Mouse (Mus musculus) hindbrain, embryonic 15.5 days (tissue): Measurements from ENCODE around the gene Gm47841. TPM values are rescaled to one million over a fixed set of nuclear protein-coding genes. Genes with fewer than 3 reads are reported as not detected.

Experiments used
- ATAC-seq: fragments of 200-750 bp; cut with Nextera tagmentation; 2 replicates; pipeline ENCODE4 v1.8.0; 2017; ENCODE audit warnings: low read depth, moderate number of reproducible peaks, moderate TSS enrichment; ENCODE audit not compliant: low FRiP score
- H3K27ac ChIP-seq: fragments of 300-500 bp; sonication (generic); replicated peaks from 2 replicates; pipeline ENCODE4 v1.5.1; 2015; ENCODE audit warnings: mild to moderate bottlenecking, inconsistent platforms
- H3K27me3 ChIP-seq: fragments of 300-500 bp; sonication (generic); 2 replicates; pipeline ENCODE4 v1.6.1; 2015; ENCODE audit warnings: control low read depth, inconsistent platforms
- H3K36me3 ChIP-seq: fragments of 300-500 bp; sonication (generic); 2 replicates; pipeline ENCODE4 v1.6.1; 2015; ENCODE audit warnings: control low read depth, inconsistent platforms
- H3K4me1 ChIP-seq: fragments of 300-500 bp; sonication (generic); replicated peaks from 2 replicates; pipeline ENCODE4 v1.6.1; 2015; ENCODE audit warnings: control low read depth, inconsistent platforms
- H3K4me2 ChIP-seq: fragments of 300-500 bp; sonication (generic); 2 replicates; pipeline ENCODE4 v1.6.1; 2015; ENCODE audit warnings: moderate library complexity, mild to moderate bottlenecking, inconsistent platforms
- H3K4me3 ChIP-seq: fragments of 300-500 bp; sonication (generic); 2 replicates; pipeline ENCODE4 v1.5.1; 2015; ENCODE audit warnings: mild to moderate bottlenecking, inconsistent platforms
- H3K9ac ChIP-seq: fragments of 300-500 bp; sonication (generic); 2 replicates; pipeline ENCODE4 v1.6.1; 2015; ENCODE audit warnings: inconsistent platforms
- H3K9me3 ChIP-seq: fragments of 300-500 bp; sonication (generic); 2 replicates; pipeline ENCODE4 v1.6.1; 2016; ENCODE audit warnings: control low read depth, inconsistent platforms
- WGBS: fragments of 180-500 bp; shearing (Covaris S2); methylation state at CpG from one replicate; pipeline ENCODE4 v1.1.7; 2015; 5-methylcytosine and 5-hydroxymethylcytosine counted together
- polyA plus RNA-seq: library from polyadenylated mRNA; unstranded; fragments of >200 nt; fragmentation: Nextera tagmentation; extraction: Ambion mirVana; gene quantifications from 2 replicates; pipeline ENCODE4 v1.2.1, GENCODE M21; 2015

The Gm47841 gene
- polyA plus RNA-seq, 1 experiment from 2014 or later: not detected

DNA sequence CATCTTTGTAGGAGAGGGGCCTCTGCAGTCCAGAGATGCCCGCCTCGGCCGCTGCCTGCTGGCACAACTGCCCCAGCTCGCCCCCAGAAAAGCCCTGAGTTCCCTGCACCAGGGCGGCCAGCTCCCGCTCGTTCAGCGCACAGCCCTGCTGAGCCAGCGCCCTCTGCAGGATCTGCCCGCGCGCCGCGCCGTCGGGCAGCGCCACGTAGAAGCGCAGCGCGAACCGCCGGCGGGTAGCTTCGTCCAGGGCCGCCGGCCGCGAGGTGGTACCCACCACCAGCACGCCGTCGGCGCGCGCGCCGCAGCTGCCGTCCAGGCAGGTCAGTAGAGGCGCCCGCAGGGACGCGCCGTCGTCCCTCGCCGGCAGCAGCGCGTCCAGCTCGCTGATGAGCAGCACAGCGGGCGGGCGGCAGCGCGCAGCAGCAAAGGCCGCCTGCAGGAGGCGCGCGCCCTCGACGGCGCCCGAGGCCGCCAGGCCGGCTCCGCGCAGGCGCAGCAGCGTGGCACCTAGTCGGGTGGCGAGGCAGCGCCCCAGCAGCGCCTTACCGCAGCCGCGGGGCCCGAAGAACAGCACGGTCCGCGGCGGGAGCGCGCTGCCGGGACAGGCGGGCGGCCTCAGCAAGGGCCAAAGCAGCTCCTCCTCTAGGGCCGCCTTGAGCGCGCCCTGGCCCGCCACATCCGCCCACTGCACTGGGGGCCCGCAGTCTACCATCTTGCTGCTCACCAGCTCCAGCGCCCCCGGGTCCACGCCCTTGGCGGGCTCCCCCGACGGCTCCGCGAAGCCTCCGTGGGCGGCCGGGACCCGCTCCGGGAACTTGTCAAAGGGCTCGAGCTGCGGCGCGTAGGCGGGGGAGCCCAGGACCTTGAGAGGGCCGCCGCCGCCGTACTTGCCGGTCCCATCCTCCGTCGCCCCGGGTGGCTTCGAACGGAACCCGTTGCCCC lies 5.6 kb upstream of the Gm47841 start:
- no peak overlapping the region for H3K27ac ChIP-seq
- no peak for ATAC-seq
- H3K27me3 ChIP-seq: peaks cover 58% of the 10 kb centered on the region
- H3K4me1 ChIP-seq: peaks cover 26% of the 10 kb centered on the region
- H3K4me3 ChIP-seq: peak overlapping the region; percentile 38
- 0 out of 2 replicates have a peak overlapping the region, but pooled peaks have one; percentile 20 for H3K9ac ChIP-seq
- peak overlapping the region; percentile 62 for H3K4me2 ChIP-seq
- no peaks in the 10 kb centered on the region for H3K9me3 ChIP-seq
- no peaks in the 10 kb centered on the region for H3K36me3 ChIP-seq
- WGBS: 8% methylated on average over 92 of the region's 120 CpGs

DNA sequence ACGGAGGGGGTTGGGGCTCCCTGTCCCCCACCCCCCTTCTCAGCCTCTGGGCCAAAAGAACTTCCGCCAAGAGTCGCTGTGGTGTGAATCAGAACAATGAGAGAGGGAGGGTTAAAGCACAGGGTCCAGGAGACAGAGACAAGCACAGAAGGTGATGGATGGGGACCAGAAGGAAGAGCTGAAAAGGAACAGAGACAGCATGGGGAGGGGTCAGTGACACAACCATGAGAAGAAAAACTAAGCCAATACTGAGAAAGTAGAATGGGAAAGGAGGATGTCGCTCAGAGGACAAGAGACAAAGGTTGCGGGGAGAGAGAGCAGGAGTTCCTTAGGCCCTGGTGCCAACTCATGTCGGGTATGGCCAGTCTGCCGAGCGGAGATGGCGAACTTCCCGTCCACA lies 4.7 kb upstream of the Gm47841 start:
- peaks cover 33% of the 10 kb centered on the region for H3K4me1 ChIP-seq
- H3K27me3 ChIP-seq: peaks cover 67% of the 10 kb centered on the region
- 24% methylated on average over 10 of the region's 10 CpGs for WGBS
- H3K36me3 ChIP-seq: no peaks in the 10 kb centered on the region
- H3K4me2 ChIP-seq: no peak overlapping the region
- ATAC-seq: no peak
- no peak overlapping the region for H3K4me3 ChIP-seq
- no peak overlapping the region for H3K9ac ChIP-seq
- H3K27ac ChIP-seq: no peak overlapping the region
- no peaks in the 10 kb centered on the region for H3K9me3 ChIP-seq

DNA sequence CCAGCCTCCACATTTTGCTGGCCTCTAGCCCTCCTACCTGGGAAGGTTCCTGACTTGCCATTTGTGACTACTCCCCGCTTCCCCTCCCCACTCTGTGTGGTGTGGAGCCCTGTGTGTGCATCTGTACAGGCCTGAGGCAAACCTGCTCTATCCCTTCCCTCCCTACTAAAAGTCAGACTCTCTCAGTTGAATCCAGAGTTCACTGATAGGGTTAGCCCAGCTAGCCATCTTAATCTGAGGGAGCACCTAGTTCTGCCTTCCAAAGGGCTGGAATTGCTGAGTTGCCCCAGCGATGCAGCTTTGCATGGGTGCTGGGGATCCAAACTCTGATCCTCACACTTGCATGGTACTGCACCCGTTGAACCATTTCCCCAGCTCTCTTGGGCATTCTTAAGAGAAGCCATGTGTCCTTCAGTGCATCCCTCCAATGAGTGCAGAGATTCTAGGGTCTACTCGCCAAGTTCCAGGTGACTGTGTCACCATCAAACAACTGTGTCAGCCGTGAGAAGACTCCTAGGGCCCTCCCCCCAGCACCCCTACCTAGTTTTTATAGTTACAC lies 1.2 kb upstream of the Gm47841 start:
- ATAC-seq: no peak
- no peak overlapping the region for H3K9ac ChIP-seq
- H3K36me3 ChIP-seq: no peaks in the 10 kb centered on the region
- H3K4me1 ChIP-seq: peaks cover 36% of the 10 kb centered on the region
- no peaks in the 10 kb centered on the region for H3K9me3 ChIP-seq
- H3K27me3 ChIP-seq: peaks cover 71% of the 10 kb centered on the region
- no peak overlapping the region for H3K27ac ChIP-seq
- no peak overlapping the region for H3K4me2 ChIP-seq
- WGBS: 60% methylated on average over 5 of the region's 5 CpGs
- no peak overlapping the region for H3K4me3 ChIP-seq

DNA sequence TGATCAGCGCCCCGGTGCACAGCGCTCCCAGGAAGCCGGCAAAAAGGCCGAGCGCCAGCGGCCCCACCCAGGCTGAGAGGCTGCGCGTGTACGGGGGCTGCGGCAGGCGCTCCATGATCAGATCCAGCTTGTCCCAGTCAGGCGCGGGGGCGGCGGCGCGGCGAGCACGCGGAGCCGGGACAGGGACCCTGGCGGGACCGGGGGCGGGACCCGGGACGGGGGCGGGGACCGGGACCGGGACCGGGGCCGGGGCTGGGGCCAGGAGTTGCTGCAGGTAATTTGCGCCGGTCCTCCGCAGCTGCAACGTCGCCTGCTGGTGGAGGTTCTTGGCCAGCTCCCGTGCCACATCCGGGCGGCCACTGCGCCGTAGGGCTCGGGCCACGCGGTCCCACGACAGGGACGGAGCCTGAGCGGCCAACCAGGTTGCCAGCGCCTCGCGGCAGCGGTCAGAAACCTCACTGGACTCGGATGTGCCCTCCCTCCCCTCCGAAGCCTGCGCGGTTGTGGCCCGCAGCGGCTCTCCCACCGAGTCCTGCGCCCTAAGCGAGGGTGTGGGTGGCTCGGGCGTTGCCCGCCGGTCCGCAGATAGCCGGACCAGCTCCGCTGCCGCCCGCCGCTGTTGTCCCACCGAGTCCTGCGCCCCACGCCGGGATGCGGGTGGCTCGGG lies 537 bp downstream of the Gm47841 start:
- Histone ChIP-seq H3K4me3 (peak overlapping the region; percentile 42), H3K4me2 (peak overlapping the region; percentile 81), H3K36me3 (no peaks in the 10 kb centered on the region), H3K9me3 (no peaks in the 10 kb centered on the region), H3K4me1 (peaks cover 19% of the 10 kb centered on the region), H3K27me3 (peaks cover 54% of the 10 kb centered on the region), H3K27ac (no peak overlapping the region), H3K9ac (peak overlapping the region; percentile 52)
- peak; percentile 57; the same call in 1 of the 2 replicates for ATAC-seq
- WGBS: under 1% methylated on average over 74 of the region's 77 CpGs

DNA sequence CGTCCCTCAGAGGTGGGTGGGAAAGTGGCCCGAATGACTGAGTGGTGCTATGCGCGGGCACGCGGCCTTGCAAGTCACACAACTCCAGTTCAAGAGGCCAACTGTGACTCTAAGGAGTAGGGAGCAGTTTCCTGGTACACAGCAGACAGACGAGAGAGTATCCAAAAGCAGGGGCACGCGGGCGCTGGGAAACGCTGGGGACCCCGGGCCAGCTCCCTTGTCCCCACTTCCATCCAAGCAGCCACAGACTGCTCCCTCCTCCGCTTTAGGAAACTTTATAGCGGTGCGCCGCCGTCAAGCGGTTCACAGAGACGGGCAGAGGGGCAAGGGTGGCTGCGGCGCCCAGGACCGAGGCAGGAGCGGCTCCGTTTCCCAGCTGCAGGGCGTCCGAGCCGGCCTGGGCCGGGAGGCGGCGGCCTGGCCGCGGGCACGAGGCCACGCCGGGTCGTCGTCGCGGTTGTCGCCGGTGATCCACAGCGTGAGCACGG lies 1.1 kb downstream of the Gm47841 start:
- no peak for ATAC-seq
- peaks cover 18% of the 10 kb centered on the region for H3K4me1 ChIP-seq
- WGBS: 2% methylated on average over 43 of the region's 43 CpGs
- peak overlapping the region; percentile 52 for H3K9ac ChIP-seq
- H3K27ac ChIP-seq: no peak overlapping the region
- H3K4me2 ChIP-seq: peak overlapping the region; percentile 81
- peaks cover 5% of the 10 kb centered on the region for H3K36me3 ChIP-seq
- no peaks in the 10 kb centered on the region for H3K9me3 ChIP-seq
- H3K27me3 ChIP-seq: peaks cover 50% of the 10 kb centered on the region
- peak overlapping the region; percentile 42 for H3K4me3 ChIP-seq

DNA sequence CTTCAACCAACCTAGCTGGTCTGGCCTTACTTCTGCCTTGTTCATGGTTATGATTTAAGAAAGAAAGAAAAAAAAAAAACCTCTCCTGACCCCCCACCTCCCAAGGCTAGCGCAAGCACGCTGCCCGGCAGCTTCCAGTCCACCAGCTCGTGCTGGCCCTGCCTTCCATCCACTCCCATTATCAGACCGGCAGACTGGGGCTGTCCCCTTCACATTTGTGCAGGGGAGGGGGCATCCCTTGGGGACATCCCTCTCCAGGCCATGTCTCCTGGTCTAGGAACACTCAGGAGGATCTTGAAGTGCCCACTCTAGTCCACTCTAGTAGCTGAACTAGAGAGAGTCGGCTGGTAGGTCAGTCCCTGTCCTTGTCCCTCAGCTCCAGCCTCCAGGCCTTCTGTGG lies 2.7 kb downstream of the Gm47841 start:
- WGBS: 39% methylated on average over 6 of the region's 6 CpGs

DNA sequence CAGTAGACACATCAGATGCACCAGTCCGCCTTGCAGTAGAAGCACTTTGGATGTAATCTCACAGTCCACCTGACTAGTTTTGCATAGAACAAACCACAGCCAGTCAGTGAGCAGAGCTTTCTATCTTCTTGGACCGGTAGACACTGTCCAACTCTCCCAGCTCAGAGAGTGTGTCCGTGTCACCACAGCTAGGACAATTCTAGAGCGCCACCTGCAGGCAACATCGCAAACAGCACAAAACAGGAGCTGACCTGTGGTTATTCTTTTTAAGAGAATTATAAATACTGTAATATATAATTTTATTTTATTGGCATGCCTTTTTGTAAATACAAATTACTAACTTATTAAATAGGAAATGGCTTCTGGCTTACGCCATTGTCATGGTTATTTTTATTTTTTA lies 4.6 kb downstream of the Gm47841 start:
- Histone ChIP-seq H3K36me3 (peaks cover 20% of the 10 kb centered on the region), H3K9me3 (no peaks in the 10 kb centered on the region), H3K4me3 (no peak overlapping the region), H3K9ac (no peak overlapping the region), H3K27ac (no peak overlapping the region), H3K4me2 (no peak overlapping the region), H3K4me1 (peaks cover 18% of the 10 kb centered on the region), H3K27me3 (peaks cover 29% of the 10 kb centered on the region)
- no peak for ATAC-seq
- WGBS: 30% methylated on average over 6 of the region's 6 CpGs

More for the DNA sequence above, 2.7 kb downstream of the Gm47841 start:
- Histone ChIP-seq H3K9ac (no peak overlapping the region), H3K9me3 (no peaks in the 10 kb centered on the region), H3K27me3 (peaks cover 44% of the 10 kb centered on the region), H3K4me1 (peaks cover 18% of the 10 kb centered on the region), H3K27ac (no peak overlapping the region), H3K4me3 (no peak overlapping the region), H3K4me2 (no peak overlapping the region), H3K36me3 (peaks cover 17% of the 10 kb centered on the region)
- no peak for ATAC-seq

DNA sequence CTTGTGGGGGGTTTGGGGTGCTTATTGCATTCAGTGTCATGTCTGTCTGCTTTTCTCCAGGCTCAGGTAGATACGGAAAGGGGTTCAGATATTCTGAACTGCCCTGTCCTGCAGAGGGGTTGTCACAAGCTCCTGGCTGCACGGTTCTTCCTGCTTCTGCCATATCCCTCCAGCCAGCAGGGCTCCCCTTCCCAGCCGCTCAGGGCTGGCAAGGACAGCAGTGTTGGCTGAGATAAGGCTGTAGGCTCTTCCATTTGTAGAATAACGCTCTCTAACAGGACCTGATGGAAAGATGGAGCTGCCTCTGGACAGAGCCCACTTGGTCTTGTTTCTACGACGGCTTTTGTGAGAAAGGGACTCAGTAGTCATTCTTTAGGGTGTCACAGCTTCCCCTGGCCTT lies 5.2 kb downstream of the Gm47841 start:
- Histone ChIP-seq H3K4me3 (no peak overlapping the region), H3K4me1 (peaks cover 13% of the 10 kb centered on the region), H3K9ac (no peak overlapping the region), H3K4me2 (no peak overlapping the region), H3K9me3 (no peaks in the 10 kb centered on the region), H3K27ac (no peak overlapping the region), H3K27me3 (peaks cover 22% of the 10 kb centered on the region), H3K36me3 (peaks cover 22% of the 10 kb centered on the region)
- no peak for ATAC-seq
- 68% methylated on average over 6 of the region's 6 CpGs for WGBS

DNA sequence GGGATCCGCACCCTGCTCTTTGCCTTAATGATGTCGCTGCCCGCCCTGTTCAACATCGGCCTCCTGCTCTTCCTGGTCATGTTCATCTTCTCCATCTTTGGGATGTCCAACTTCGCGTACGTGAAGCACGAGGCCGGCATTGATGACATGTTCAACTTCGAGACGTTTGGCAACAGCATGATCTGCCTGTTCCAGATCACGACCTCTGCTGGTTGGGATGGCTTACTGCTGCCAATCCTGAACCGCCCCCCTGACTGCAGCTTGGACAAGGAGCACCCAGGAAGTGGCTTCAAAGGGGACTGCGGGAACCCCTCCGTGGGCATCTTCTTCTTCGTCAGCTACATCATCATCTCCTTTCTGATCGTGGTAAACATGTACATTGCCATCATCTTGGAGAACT lies 7.5 kb downstream of the Gm47841 start:
- Histone ChIP-seq H3K4me3 (no peak overlapping the region), H3K36me3 (peaks cover 35% of the 10 kb centered on the region), H3K4me2 (no peak overlapping the region), H3K4me1 (no peaks in the 10 kb centered on the region), H3K9me3 (no peaks in the 10 kb centered on the region), H3K27me3 (peaks cover 7% of the 10 kb centered on the region), H3K9ac (no peak overlapping the region), H3K27ac (no peak overlapping the region)
- 53% methylated on average over 17 of the region's 17 CpGs for WGBS
- no peak for ATAC-seq

DNA sequence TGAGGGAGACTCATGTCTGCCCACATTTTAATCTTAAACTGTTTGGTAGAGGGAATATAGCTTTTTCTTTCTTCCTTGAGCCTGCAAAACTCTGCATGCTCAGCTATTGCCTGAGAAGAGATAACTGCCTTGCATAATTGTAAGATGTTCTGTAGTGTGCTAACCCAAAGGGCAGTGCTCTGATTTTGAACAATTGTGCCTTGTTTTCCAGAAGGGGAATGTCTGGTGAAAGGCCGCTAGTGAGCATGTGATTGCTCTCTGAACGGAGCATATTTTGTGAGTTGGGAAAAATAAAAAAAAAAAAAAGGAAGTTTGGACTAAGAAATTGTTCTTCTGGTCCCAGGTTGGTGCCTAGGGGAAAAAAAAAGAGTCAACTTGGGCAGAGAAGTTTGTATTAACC lies 18.2 kb downstream of the Gm47841 start:
- Histone ChIP-seq H3K36me3 (peaks cover 4% of the 10 kb centered on the region; the same call in 1 of the 2 replicates), H3K9ac (no peak overlapping the region), H3K27me3 (no peaks in the 10 kb centered on the region), H3K4me1 (no peaks in the 10 kb centered on the region), H3K4me3 (no peak overlapping the region), H3K9me3 (no peaks in the 10 kb centered on the region), H3K27ac (no peak overlapping the region), H3K4me2 (no peak overlapping the region)
- 61% methylated on average over 2 of the region's 2 CpGs for WGBS
- no peak for ATAC-seq

DNA sequence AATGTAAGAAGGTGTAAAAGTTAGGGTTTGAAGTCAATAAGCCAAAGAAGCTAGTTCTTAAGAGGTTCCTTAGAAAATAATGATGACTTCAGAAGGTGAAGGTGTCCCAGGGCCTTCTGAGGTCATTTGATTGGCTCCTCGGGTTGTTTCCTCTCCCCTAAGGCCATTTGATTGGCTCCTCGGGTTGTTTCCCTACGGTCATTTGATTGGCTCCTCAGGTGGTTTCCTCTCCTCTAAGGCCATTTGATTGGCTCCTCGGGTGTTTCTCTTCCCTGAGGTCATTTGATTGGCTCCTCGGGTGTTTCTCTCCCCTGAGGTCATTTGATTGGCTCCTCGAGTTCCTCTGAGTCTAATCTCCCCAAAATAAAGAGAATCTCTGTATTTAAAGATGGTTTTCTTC lies 35.8 kb downstream of the Gm47841 start:
- no peaks in the 10 kb centered on the region for H3K27me3 ChIP-seq
- no peak overlapping the region for H3K4me2 ChIP-seq
- no peak overlapping the region for H3K27ac ChIP-seq
- H3K9me3 ChIP-seq: no peaks in the 10 kb centered on the region
- no peak overlapping the region for H3K9ac ChIP-seq
- no peaks in the 10 kb centered on the region for H3K4me1 ChIP-seq
- ATAC-seq: no peak
- peaks cover 49% of the 10 kb centered on the region for H3K36me3 ChIP-seq
- WGBS: 87% methylated on average over 6 of the region's 6 CpGs
- no peak overlapping the region for H3K4me3 ChIP-seq
